Mouse (Mus musculus): ENCODE data around the gene Adsl.
"Not testable (repeated sequence)": the region's sequence is repeated elsewhere in the genome, so short reads cannot be mapped to it uniquely, and the experiment has no call there.

Adsl gene

DNA sequence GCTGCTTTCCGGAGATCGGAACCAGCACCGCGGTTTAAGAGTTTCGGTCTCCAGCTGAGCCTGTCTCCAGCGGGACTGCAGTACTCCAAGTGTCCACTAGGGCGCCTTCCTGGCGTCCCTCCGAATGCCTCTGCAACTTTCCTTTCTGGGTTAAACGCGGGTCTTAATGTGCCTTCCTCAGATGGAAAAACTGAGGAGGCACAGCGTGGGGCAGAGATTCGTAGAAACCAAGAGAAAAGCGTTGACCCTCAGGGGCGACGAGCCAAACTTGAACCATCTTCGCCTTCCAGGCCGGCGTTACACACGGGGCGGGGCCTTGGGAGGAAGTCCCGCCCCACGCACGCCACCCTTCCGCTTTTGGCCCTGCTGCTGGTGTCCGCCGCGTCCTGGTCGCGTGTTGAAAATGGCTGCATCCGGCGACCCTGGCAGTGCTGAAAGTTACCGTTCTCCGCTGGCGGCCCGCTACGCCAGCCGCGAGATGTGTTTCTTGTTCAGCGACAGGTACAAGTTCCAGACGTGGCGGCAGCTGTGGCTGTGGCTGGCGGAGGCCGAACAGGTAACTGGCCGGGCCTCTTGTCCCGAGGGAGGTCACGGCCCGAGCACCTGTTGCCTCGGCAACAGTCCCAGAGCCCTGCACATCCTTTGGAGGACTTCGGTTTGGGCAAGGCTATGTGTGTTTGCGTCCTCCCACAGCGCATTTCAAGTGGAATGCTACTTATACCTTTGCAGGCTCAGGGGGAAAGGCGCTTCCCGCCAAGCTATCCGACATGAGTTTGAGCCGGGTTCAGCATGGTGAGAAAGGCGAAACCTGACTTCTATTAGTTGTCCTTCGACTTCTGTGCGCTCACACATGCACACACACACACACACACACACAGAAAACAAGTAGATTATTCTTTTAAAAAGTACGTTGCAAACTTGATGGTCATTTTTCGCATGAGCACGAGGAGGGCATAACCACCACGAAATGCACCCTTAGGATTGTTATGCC lies at the start of gene Adsl:
Adsl (plus strand) TSS at position 346 of the 991 bp plus-strand sequence.
- peak; percentile 83 for DNase-seq

DNA sequence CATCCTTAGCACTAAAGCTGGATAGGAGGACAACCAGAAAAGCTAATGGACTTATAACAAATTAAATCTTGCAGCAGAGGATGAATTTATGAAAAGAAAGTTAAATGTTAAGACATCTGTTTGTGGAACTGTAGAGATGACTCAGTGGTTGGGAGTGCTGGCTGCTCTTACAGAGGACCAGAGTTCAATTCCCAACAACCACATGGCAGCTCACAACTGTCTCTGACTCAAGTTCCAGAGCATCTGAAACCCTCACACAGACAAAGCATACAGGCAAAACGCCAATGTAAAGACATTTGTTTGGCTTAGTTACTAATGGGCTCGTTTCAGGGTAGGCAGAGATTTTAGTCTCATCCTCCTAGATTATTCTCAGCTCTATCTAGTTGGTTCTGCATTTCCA lies 48.5 kb upstream of the Adsl start:
- DNase-seq = no peak

DNA sequence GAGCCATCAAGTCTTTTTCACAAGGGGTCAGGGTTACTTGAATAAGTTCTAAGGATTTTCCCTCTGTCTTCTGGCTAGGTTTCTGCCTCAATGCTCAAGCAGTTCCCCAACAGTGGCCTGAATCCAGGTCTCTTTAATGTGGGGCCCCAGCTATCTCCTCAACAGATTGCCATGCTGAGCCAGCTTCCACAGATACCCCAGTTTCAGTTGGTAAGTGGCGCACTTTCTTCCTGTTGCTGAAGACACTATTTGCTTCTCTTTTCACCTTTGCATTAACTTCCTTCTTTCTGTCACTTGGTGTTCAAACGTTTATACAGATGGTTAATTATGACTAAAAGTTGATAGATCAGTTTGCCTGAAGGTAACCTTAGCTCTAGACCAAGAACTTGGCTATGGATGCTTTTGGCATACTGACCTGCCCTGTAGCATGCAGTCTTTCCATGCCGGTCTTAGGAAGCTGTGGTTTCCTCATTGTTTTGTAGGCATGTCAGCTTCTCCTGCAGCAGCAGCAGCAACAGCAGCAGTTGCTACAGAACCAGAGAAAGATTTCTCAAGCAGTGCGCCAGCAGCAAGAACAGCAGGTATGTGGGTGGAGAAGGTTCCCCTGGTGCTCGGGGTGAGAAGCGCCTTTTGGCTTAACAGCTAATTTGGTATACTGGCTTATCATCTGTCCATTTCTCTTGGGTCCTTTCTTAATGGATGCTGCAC lies 46.3 kb upstream of the Adsl start:
- no peak for DNase-seq

DNA sequence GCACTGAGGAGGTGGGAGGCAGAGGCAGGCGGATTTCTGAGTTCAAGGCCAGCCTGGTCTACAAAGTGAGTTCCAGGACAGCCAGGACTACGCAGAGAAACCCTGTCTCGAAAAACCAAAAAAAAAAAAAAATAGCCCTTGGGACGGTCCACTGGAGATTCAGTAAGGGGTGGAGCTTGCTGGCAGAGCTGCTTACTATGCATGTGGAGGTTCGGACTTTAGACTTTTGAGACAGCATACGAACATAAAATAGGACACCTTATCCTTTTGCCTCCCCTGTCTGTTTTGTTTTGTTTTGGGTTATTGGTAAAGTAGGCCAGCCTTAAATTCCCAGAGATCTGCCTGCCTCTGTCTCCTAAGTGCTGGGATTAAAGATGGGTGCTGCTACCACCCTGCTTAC lies 43.5 kb upstream of the Adsl start:
- not testable (repeated sequence) for DNase-seq

DNA sequence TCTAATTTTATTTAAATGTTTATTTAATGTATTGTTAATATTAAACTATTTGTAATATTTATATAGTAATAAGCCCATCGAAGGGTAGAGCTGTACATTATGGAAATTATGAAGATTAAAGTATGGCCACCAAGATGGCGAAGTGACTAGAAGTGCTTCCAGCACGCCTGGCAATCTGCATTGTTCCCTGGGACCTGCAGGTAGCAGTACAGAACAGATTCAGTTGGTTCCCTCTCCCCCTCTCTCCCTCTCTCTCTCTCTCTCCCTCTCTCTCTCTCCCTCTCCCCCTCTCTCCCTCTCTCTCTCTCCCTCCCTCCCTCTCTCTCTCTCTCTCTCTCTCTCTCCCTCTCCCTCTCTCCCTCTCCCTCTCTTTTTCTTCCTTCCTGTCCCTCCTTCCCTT lies 38.1 kb upstream of the Adsl start:
- DNase-seq = no peak

DNA sequence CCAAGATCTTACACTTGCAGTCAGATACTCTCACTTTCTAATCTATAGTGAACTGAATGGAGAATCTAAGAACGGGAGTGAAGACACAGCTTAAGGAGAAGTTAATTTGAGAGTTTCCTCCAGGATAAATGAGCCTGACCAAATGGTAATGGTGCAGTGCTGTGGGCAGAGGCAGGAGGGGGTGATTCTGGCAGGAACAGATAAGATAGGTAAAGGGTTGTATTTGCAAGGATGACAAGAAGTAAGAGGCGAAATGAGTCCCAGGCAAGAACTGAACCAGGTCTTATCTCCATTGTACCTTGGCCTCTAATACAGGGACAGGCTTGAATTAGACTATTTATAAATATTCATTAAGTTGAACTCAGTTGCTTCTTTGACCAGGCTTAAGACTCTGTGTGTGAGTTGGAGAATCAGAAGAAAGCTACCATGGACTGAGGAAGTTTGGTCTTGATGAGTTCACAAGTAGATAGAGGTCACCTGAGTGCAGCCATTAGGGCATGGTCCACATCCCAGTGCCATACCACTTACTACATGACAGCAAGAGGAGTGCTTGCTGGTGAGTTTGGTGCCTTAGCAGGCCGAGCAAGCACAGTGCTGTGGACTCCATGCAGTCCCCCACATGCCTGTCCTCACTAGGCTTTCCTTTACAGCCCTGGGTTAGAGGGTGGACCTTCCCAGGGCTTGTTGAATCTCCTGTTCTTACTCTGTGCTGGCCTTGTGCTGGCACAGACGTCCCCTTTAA lies 37.3 kb upstream of the Adsl start:
- DNase-seq = no peak

DNA sequence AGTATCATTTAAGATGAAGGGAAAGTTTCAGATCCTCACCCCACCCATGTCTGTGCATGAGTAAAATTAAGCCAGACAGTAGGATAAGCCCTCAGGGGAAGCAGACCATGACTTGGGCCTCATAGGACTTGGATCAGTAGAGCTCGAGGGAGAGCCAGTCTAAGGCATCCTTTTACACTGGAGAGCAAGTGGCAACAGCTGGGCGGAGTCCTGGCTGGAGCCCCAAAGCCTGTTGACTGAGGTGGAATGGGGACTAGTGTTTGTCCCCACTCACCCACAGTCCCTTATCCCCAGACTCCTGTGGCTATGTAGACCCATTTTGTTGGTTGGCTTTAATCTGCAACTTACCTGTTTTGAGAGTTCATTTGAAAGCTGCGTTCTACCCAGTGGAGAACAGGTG lies 36.1 kb upstream of the Adsl start:
- DNase-seq = no peak

DNA sequence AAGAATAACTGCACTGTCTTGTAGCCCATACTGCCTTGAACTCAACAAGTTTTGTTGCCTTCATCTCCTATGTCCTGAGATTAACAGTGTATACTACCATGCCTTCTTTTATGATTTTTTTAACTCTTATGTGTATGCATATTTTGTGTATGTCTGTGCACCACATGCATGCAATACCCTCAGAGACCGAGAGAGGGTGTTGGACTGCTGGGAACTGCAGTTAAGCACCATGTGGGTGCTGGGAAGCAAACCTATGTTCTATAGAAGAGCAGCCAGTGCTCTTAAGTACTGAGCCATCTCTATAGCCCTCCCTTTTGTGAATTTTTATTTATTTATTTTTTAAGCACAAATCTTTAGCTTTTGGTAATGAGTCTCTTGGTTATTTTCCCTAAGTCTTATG lies 34.5 kb upstream of the Adsl start:
- no peak for DNase-seq

DNA sequence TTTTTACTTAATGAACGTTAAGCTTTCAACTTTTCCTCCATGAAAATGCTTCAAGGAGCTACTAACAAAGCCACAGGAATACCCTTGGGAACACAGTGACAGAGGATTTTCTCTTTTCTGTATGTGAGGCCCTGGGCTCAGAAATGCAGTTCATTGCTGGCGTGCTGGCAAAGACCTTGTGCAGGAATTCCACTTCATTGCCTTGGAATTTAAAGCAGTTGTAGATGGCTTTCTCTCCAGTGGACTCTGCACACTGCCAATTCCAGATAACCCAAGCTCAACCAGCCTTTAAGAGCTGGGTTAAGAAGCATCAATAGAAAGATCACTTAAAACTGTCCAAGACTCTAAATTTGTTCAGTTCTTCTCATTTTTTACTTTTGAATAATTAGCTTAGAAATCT lies 32.4 kb upstream of the Adsl start:
- no peak for DNase-seq

DNA sequence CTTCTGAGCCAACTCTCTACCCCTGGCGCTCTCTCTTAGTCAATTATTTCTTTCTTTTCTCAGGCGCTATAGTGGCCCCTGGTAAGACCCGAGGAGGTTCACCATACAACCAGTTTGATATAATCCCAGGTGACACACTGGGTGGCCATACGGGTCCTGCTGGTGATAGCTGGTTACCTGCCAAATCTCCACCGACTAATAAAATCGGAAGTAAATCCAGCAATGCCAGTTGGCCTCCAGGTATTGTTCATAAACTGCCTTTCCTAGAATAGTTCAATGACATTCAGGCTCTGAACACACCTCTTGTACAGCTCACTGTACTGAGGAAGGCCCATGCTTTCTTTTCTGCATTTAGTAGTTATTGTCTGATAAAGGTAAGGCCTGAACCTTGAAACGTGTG lies 31.7 kb upstream of the Adsl start:
- peak; percentile 23 for DNase-seq

DNA sequence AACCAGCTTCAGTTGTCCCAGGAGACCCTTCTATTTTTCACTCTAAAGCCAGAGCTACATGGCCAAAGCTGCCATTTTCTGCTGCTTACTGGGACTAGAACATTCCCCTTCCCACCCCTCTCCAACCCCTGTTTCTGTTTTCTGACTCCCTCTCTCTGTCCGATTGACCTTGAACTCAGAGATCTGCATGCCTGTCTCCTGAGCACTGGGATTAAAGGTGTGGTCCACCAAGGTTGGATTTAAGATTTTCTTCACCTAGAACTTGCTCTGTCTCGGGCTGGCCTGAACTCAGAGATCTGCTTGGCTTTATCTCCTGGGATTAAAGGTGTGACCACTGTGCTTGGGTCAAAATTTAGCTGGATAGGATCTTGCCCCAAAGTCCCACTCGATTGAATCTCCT lies 27.9 kb upstream of the Adsl start:
- no peak for DNase-seq

DNA sequence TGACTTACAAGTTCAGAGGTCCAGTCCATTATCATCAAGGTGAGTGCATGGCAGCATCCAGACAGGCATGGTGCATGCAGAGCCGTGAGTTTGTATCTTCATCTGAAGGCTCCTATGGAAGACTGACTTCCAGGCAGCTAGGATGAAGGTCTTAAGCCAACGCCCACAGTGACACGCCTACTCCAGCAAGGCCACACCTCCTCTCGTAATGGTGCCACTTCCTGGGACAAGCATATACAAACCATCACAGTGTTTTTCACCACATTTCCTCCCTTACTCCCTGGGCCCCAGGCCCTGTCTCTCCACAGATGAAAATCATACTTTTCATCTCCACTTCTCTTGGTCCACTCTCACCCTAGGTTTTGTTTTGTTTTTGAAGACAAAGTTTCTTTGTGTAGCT lies 26.5 kb upstream of the Adsl start:
- DNase-seq = no peak

DNA sequence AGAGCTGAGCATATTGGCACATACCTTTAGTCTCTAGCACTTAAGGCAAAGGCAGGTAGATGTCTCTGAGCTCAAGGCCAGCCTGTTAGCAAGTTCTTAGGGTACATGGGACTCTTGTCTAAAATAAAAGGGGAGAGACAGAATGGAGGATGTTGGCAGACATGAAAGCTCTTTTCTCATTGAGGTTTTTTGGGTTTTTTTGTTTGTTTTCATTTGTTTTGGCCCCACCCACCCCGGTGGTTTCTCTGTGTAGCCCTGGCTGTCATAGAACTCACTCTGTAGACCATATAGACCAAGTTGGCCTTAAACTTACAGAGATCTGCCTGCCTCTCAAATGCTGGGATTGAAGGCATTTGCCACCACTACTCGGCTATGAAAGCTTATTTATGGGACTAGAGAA lies 24.1 kb upstream of the Adsl start:
- DNase-seq = no peak

DNA sequence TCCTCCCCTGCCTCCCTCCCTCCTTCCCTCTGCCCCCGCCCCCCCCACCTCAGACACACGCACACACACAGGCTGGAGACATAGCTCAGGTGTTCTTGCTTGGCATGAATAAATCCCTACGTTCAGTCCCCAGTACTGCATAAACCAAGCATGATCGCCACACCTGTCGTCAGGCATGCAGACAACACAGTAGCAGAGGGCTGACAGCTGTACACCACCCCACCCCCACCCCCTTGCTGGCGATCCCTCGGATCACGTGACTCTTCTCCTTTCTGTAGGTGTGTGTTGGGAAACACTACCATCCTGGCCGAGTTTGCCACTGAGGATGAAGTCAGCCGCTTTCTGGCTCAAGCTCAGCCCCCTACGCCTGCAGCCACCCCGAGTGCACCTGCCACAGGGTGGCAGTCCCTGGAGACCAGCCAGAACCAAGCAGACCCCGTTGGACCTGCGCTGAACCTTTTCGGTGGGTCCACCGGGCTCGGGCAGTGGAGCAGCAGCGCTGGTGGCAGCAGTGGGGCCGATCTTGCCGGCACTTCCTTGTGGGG lies 19.4 kb upstream of the Adsl start:
- DNase-seq = no peak

DNA sequence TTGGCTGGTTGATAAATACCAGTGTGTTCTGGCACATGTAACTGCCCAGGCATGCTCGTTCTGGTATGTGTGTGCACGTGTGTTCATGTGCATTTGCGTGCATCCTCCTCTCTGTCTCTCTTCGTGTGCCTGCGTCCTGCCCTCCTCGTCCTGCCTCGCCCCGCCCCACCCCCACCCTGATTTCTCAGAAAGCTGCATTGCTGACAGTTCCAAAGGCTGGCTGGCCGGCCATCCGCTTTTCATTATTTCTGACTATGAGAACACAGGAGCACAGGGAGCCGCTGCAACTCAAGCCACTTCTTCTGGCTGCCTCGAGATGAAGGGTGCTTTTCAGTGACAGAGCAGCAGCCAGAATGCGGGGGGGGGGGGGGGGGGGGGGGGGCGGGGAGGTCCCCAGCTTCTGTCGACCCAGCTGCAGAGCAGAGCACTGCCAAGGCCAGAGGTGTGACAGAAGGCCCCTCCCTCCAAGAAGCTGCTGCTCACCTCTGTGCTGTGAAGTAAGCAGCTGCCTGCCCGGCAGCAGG lies 18.2 kb upstream of the Adsl start:
- no peak for DNase-seq

DNA sequence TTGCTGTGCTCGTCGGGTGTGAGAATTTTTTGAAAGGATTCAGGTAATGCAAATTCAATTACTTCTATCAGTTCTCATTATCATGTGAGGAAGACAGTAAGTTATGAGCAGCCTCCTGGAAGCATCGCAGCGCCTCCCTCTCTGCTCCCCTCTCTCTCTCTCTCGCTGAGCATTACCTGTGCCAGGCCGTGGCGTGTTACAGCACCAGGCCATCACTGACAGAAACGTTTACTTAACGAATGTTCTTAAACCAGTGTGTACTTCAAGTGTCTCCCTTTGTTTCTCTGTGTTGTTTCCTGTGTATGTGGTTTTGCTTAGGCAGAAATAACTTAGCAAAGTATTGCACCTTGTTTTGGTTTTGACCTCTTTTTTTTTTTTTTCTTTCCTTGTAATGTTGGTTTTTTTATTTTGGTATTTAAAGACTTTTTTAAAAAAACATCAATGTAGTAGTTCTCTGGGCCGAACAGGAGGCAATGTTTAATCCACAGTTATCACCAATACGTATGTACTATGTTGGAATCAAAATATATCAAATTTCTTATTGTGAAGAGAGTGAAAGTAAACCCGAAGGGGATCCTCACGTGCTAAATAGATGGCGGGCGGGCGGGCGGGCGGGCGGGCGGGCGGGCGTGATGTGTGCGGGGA lies 17.5 kb upstream of the Adsl start:
- not testable (repeated sequence) for DNase-seq

DNA sequence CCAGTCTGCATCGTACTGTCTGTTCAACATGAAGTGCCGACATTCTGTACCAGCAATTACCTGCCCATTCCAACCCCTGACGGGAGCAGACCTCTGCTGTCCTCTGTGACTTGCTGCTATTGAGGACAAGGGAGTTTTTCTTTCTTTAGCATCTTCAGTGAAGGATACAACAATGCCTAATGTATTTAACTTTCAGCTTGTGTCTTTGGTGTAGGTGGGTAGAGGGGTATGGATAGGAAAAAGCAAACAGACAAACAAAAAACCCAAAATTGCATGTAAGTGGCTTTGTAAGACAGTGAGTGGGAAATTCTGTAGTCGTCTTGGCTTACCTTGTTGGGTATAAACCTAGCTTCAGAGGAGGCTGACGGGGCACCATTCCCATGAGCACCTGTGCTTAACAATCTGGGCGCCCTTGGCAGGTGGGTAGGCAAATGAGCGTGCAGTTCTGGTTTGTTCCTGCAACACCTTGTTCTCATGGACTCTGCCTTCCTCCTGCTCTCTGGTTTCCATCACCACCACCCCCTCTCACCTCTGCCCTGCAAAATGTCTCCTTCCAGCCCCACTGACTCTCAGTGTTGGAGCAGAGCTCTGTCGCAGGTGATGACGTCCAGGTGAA lies 16.8 kb upstream of the Adsl start:
- no peak for DNase-seq

DNA sequence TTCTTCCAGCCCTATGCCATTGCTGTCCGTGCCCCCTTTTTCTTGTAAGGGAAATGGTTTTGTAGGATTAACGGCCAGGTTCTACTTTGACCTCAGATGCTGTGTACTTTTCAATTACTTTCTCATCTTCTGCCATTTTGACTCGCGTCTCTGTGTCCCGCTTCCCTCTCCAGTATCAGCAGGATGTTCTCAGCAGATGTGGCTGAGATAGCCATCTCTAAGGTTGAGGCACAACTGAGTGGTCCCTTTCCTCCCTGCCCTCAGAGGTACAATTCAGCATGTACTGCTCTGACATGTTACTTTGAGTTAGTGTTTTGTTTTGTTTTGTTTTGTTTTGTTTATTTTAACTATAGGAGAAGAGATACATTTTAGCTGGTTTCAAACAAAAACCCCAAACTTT lies 13.4 kb upstream of the Adsl start:
- DNase-seq = no peak

DNA sequence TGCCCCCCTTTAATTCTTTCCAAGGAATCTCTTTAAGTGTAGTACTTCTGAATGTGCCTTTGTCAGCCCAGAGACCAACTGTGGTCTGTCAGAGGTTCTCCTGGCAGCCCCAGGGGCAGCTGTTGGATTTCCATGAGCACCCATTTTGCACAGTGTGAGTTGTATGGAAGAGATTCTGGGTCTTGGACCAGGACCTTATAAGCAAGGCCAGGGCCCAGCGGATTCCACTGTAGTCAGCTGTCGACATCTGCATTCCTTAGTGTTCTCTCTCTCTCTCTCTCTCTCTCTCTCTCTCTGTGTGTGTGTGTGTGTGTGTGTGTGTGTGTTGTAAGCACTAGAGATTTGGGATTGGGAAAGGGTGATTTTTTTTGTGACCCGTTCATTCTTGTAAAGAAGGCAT lies 11.6 kb upstream of the Adsl start:
- DNase-seq = no peak

DNA sequence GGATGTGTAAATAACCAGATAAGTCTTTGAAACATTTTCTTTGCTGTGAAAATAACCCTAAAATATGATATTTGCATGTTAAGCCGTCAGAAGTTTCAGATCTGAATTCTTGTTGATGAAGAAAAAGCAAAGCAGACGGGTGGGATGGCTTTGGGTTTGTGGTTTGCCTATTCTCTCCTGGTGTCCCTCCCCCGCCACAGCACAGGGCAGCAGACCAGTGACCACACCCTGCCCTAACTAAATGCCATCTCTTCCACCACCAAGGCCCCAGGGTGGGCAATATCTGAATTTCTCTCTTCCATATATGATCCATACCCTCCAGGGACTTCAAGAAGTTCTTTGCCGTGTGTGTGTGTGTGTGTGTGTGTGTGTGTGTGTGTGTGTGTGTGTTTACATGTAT lies 9.7 kb upstream of the Adsl start:
- no peak for DNase-seq

DNA sequence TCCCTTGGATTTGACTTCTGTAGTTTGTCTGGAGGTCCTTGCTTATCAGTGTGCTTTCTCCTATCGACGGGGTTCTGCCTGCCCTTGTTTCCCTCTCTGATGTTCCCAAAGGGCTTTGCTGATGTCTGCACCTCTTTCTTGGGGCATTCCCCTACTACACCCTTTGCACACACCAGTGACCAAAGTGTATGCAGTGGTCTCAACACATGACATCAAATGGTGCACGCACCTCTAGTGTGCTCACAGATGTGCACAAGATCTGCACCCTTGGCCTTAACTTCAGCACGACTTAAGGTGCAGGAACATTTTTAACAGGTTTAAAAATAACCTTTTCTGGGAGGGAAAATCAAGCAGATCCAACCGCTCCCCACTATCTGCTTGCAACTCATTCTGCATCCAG lies 8.9 kb upstream of the Adsl start:
- DNase-seq = no peak

DNA sequence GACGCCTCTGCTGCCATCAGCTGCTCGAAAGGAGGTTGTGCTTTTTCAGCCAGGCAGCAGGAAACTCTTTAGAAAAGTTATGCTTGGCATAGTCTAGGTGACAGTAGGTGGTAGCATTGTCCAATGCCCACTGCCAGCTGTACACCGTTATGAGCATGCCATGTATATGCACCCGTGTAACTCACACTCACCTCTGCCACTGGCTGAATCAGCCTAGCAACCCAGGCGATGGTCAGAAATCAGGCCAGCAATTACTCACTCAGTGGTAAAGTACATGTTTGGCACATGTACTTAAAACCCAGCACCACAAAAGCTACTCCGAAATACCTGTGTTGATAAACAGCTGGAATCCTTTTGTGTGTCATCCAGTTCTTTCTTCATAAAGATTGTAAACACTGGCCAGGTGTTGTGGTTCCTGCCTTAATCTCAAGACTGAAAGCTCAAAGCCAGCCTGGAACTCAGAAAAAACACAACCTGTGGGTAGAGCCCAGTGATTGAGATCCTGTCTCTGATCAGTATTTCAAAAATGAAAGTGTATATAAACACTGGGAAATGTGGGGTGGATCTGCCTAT lies 6.7 kb upstream of the Adsl start:
- no peak for DNase-seq

Measured in cerebellum, adult 11-12 months (tissue).